Mouse (Mus musculus) v-Abl transformed pro-B cells (cell line): Measurements from ENCODE around the gene Edn2.

Experiments
- in situ Hi-C, 2 experiments: fragments of 400-800 bp; cut with MboI; formaldehyde crosslinking; loops; one replicate each; pipeline ENCODE4 v1.15.1; 2025; ENCODE audit not compliant: unreplicated experiment in 2 of 2

Edn2 gene

DNA sequence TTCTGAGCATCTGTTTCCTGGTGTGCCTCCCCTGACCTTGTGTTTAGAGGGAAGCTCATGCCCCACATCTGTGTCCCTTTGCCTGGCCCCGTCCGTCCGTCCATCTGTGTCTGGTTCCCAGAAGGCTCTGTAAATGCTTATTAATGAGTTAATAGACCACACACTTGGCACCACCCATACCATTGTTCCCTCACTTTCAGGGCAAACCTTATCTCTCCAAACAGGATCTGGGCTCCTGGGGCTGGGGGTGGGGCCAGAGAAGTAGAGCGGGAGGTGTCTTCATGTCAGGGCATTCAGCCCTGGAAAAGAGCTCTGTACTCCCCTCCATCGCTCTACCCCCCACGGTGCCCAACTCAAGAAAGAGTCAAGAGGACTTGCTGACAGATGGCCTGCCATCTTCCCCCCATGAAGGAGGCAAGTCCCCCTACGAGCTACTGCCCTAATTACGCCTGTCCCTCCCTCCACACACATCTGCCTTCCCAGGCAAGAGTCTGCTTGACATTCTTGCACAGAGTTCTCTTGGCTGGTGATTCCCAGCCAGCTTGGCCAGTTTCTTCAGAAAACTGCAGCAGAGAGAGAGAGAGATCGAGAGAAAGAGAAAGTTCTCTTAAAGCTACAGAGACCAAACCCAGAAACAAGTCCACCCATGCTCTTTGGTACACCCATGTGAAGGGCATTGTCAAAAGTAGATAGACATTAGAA, 38.3 kb downstream of the Edn2 start:
- in situ Hi-C loops, result no loop called here

GRCm38 (mm10) chr4:120200551-120201266, 39.7 kb downstream of the Edn2 start:
- in situ Hi-C loops, result no loop called here

- in situ Hi-C loops, result no loop called here
Observed at GRCm38 (mm10) chr4:120204357-120204942, 43.4 kb downstream of the Edn2 start.

- in situ Hi-C loops, result no loop called here
Observed at GRCm38 (mm10) chr4:120206471-120206891, 45.5 kb downstream of the Edn2 start.

- in situ Hi-C loops, result no loop called here
Observed at GRCm38 (mm10) chr4:120212080-120212479, 51.1 kb downstream of the Edn2 start.

- in situ Hi-C loops, result no loop called here
Observed at GRCm38 (mm10) chr4:120212812-120213211, 51.8 kb downstream of the Edn2 start.

- in situ Hi-C loops, result no loop called here
Observed at GRCm38 (mm10) chr4:120215915-120216591, 55.0 kb downstream of the Edn2 start.

- in situ Hi-C loops, result no loop called here
Observed at GRCm38 (mm10) chr4:120216883-120217282, 55.9 kb downstream of the Edn2 start.
